Mouse (Mus musculus) spleen, postnatal 10 days (tissue): ENCODE results near the gene Shank3.

Experiments
- DNase-seq, 2 experiments: peaks; one replicate each; pipeline ENCODE4 v3.0.0; 2021 to 2022; ENCODE audit warnings: low spot score in 2 of 2

The Shank3 gene

DNA sequence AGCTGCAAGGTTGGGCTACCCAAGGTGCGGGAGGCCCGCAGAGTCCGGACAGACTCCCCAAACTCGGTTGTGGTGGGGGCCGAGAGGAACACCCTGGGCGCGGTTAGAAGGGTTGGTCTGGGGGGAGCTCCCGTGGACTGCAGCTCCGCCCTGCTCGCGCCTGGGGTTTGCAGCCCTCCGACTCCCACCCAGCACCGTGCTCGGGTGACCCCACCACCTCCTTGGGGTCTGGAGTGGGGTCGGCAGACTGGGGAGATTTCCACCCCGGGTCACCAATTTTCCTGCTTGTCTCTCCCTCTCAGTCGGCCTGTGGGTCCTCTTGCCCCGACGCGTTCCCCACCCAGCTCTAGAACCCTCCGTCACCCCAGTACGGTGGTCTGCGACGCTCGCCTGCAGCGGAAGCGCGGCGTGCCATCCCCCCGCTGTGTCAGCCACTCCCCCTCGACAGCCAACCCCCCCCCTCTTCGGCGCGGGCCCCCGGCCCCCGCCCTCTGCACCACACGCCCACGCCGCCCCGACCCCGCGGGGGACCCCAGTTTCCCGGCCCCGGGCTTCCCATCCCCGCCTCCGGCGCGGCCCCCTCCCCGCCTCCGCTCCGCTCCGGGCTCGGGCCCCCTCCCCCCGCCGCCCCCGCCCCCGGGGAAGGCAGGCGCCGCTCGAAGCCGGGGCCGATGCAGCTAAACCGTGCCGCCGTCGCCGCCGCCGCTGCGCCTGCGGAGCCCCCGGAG is at the start of gene Shank3:
Gene Shank3 (plus strand): TSS at position 663 of the 728 bp plus-strand sequence.
- no peak for DNase-seq

DNA sequence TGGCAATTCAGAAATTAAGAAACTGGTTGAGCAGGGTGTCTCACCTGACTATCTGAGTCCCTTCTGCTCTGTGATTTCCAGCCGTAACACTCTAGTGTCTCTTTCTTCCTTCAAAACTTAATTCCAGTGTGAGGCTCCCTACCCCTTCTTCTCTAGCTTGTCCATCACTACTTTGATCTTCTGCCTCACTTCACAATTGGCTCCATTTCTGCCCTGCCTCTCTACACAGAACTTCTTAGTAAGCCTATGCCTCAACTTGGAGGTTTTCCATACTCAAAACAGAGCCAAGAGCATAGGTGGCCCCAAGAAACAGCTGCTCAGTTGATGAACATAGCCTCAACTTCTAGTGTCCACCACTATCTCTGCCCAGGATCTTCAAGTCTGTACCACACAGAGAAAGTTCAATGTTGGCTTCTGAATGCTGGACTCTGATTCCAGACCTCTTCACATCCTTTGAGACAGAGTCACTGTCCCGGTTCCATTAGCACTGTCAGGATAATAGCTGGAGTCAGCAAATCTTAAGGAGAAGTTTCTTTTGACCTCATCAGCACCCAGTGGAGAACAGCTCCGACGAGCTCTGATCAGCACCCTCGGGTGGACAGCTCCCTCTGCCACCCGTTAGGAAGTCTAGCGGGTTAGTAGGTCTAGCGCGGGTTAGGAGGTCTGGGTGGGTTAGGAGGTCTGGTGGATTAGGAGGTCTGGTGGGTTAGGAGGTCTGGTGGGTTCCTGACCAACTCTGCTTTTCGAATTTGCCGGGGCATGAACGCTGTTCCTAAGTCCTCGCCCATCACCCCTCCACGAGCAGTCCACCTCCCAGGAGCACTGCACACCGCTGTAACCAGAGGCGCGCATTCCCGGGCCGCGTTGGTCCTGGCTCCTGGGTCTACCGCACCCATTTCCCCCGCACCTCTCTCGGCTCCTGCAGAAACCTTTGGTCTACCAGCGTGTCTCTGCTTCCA is 46.2 kb upstream of the Shank3 start:
- peak; percentile 47 to 78 for DNase-seq

- no peak for DNase-seq
These were observed 45.5 kb upstream of the Shank3 start, which contains the start of gene Mapk8ip2 for GRCm38 (mm10) chr15:89453865-89454478. Mapk8ip2 (plus strand) TSS chr15:89453913.

DNA sequence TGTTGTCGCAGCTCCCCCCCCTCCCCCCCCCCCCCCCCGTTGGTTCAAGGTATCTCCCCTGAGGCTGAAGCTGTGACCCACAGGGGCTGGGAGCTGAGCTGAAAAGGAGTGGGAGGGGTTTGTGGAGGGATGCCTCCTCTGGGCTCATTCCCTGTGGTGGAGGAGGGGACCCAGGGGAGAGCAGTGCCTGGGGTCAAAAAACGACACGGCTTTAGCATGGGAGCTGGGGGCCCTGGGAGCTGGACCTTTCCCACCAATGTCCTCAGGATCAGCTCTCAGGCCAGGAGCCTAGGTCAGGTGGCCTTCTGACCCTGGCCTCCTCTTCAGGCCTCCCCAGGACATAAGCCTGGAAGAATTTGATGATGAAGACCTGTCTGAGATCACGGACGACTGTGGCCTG is 44.6 kb upstream of the Shank3 start:
- DNase-seq, result no peak

- no peak for DNase-seq
These were observed 43.8 kb upstream of the Shank3 start for GRCm38 (mm10) chr15:89455642-89456041.

DNA sequence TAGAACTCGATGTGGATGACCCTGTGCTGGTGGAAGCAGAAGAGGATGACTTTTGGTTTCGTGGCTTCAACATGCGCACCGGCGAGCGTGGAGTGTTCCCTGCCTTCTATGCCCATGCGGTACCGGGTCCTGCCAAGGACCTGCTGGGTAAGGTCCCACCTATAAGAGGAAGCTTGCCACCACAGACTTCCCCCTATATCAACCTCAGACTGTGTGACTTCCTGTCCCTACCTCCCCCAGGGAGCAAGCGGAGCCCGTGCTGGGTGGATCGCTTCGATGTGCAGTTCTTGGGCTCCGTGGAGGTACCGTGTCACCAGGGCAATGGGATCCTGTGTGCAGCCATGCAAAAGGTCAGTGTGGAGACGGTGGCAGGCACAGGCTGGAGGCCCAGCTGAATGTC is 40.5 kb upstream of the Shank3 start:
- DNase-seq, result no peak

DNA sequence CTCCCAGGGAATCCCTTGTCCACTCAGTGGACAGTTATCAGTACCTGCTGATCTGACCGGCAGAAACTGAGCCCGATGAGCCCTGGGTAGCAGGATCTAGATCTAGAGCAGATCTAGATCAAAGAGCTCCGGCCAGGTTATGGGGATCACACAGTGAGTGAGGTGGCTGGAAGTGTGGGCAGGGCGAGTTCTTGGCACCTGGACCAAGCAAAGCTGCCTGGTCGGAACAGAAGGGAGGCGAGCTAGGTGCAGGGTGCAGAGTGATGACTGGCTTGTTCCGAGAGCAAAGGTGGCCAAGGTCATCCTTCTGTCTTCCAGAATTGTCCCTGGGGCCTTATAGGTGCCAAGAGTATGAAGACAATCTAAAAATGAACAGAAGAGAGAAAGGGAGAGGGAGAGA is 39.6 kb upstream of the Shank3 start:
- no peak for DNase-seq

GRCm38 (mm10) chr15:89460298-89460697 is 39.1 kb upstream of the Shank3 start:
- no peak for DNase-seq

DNA sequence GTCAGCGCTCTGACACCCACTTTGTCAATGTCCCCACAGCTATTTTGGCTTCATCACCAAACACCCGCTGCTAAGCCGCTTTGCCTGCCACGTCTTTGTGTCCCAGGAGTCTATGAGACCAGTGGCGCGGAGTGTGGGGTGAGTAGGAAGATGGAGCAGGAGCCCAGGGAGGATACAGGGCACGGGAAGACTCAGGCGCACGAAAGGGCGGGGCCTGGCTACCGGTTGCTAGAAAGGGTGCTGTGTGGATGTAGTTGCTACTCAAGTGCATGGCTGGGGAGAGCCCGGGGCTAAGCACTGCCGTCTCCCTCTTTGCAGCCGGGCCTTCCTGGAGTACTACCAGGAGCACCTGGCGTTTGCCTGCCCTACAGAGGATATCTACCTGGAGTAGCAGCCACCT is 38.1 kb upstream of the Shank3 start:
- DNase-seq, result no peak

GRCm38 (mm10) chr15:89462176-89462575 is 37.2 kb upstream of the Shank3 start:
- DNase-seq, result no peak

DNA sequence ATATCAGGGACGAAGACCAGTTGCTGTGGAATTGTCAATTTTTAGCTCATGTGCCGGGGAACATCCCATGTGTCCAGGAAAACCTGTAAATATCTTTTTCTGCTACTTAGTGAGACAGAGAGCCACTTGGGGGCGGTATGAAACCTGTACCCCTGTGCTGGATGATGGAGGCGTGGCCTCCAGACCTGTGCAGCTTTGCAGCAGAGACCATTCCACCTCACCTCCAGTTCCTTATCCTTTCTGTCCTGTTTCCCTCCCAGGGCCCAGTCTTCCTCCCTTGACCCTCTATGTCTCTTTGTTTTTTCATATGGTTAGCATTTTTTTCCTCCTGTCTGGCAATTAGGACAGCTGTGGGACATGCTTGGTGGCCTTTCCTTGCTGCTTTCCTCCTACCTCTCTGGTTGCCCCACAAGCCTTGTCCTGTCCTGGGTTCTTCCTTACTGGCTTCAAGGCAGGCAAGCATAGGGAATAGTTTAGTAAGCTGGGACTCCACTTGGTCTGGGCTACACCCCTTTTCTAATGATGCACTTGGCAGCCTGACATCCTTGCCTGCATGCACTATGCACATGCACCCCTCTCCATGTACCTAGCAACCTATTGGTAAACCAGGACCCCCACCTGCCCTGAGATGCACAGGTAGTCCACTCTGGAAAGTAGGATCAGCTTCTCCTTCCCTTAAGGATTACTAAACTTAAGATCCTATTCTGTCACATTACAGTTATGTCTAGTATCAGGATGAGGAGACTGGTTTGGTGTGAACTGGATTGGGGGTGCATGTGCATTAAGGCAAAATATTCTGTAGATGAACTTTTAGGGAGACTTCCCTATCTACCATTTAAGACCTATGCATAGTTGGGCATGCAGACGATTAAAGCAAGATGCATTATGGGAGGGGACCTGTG is 35.8 kb upstream of the Shank3 start:
- DNase-seq, result no peak

DNA sequence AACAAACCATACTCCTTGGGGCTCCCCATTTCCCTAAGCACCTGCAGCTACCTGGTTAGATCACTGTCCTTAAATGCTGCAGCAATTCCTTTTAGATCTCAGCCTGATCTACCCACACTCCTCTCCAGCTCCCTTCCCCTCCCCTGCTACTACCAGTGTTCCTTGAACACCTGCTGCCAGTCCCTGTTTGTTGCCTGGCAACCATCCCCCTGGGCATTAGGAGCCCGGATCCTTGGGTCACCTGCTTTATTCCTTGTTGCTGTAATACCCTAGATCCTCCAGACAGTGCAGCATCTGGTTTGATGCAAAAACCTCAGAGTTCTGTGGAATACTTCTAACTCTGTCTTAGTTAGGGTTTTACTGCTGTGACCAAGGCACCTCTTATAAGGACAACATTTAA is 34.4 kb upstream of the Shank3 start:
- DNase-seq, result no peak

DNA sequence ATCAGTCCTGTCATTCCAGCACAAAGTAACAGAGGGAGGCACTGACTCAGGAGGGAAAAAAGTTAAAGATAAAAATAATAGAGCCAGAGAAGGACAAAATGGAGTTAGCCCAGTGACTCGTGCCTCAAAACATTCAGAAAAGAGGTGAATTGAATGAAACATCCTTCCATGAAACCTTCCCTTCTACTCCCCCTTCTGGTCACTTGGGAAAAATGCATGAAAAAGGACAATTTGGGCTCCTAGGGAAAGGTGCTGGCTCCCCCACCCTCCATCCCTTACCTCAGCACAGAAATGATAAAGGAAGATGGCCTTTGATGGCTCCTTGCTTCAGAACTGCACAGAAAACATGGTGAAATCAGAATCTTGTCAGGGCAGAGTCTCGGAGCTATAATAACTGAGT is 30.8 kb upstream of the Shank3 start:
- DNase-seq, result no peak

- DNase-seq, result no peak
These were observed 27.9 kb upstream of the Shank3 start for GRCm38 (mm10) chr15:89471476-89471875.

DNA sequence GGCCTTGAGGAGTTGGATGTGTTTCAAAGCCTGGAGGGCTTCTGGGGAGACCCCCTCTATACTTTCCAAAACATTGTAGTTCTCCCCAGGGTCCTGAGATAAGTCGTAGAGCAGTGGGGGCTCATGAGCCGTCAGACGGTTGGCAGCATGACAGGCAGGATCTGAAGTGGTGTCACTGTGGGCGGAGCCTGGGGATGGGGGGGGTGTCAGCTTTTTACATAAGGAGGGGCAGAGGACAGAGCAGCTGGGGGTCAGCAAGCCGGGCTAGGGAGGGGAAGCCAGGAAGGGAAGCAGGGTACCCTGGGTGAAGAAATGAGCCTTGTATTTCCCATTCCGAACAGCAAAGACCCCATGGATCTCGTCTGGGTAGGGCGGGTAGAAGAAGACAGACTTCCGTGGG is 26.1 kb upstream of the Shank3 start:
- no peak for DNase-seq

DNA sequence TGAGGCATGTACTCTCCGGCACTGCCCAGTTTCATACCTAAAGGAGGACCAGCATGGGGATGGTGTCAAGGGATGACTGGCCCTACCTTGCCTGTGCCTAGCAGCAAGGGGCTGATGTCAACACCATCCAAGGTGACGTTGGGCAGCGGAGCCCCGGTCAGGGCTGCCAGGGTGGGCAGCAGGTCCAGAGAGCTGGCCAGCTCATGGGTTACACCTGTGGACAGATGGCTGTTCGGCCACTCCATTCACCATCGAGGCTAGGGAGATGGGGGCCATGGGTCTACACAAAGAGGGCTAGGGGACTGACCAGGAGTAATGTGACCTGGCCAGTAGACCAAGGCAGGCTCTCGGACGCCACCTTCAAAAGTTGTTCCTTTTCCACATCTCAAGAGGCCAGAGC is 25.5 kb upstream of the Shank3 start:
- DNase-seq, result no peak

- DNase-seq, result peak in 1 of 2 experiments; percentile 40
These were observed 24.7 kb upstream of the Shank3 start for GRCm38 (mm10) chr15:89474596-89475292.

DNA sequence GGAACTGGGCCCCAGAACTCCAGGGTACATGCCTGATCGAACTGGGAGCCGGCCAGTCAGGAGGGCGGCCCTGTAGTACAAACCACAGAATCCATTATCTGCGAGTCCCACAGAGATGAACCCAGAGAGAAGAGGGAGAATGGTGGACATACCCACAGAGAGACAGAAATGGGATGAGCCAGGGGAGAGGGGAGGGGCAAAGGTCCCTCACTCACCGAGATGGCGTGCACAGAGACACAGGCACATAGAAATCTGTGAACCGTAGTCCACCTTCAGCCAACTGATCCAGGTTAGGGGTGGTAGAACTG is 24.2 kb upstream of the Shank3 start:
- DNase-seq, result no peak

DNA sequence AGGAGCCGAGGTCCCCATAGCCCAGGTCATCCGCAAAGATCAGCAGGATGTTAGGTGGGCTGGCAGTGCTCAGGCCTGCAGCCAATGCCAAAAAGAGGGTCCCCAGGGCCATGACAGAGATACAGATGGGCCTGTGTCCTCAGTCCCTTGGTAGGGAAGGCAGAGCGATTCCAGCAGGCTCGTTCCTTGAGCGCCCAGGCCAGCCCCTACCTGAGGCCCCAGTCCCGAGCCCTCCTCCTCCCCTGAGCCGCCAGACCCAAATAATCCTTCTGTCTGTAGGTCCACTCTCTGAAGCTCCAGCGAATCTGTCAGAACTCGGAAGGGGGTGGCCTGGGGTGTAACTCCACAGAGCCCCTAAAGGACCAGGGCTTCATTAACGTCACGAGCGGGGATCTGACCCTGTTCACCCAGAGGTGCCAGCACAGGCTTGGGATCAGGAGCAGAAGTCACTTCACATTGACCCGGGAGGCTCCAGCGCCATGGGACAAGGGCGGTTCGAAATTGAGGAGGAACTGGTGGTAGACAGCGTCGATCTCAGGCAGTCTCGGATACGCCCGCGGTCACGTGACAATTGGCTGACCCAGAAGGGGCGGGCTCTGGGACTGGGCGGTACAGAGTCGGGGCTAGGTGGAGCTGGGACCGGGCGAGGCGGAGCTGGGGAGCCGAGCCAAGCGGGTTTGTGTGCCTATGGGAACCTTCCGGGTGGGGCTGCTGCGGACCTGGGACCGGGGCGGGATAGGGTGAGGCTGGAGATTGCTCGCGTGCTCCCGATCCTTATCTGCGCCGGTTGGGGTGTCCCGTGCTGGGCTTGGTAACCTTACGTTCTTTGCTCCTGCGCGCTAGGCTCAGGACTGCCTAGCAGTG is 23.6 kb upstream of the Shank3 start:
- DNase-seq, result peak; percentile 80 to 94

DNA sequence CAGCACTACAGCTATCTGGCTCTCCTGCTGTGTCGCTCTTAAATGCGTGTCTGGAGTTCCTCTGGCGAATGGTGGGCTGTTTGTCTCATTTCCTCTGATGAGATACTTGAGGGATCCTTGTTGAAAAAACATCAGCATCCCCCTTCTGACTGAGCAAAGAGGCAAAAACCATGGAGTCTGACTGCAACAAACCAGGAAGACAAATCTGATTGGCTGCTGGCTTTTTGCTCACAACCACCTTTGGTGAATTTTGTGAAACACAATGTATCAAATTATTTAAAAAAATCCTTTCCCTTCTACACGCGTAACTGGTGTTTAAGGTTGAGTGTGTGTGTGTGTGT is 23.0 kb upstream of the Shank3 start:
- DNase-seq, result no peak
